Mouse (Mus musculus) adrenal gland, adult 18-20 months (tissue): ENCODE measurements around the gene Slc17a5. TPM values are rescaled to one million over a fixed set of nuclear protein-coding genes. Genes with fewer than 3 reads are reported as not detected.

Experiments
- DNase-seq, 2 experiments: peaks; one replicate each; pipeline ENCODE4 v3.0.0; 2021 to 2022; ENCODE audit warnings: low spot score in 2 of 2
- total RNA-seq, 2 experiments: library from RNA; stranded (reverse); gene quantifications; 1 replicate in 1 of 2; 2 replicates in 1 of 2; pipeline ENCODE4 v1.2.3; 2021

The Slc17a5 gene
- total RNA-seq, 2 experiments from 2014 or later = 5.2 to 9.8 TPM

DNA sequence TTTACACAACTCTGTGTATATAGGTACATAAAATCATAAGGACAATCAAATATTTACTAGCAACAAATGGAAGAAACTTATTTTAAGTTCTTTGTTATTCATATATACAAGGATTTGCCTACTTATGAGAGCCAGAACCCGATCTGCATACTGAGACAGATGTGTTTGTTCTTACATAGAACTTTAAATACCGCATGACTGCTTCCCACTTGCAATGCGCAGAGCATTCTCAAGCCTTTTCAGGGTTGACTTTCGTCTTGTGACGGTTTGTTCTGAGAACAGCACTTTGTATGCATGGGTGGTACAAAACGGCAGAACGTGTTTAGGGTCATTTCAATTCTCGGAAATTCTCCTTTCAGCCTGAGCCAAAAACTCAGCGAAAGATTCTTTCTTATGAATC lies 17.9 kb downstream of the Slc17a5 start:
- DNase-seq = no peak

GRCm38 (mm10) chr9:78559479-78559878 lies 28.4 kb downstream of the Slc17a5 start:
- DNase-seq = no peak

DNA sequence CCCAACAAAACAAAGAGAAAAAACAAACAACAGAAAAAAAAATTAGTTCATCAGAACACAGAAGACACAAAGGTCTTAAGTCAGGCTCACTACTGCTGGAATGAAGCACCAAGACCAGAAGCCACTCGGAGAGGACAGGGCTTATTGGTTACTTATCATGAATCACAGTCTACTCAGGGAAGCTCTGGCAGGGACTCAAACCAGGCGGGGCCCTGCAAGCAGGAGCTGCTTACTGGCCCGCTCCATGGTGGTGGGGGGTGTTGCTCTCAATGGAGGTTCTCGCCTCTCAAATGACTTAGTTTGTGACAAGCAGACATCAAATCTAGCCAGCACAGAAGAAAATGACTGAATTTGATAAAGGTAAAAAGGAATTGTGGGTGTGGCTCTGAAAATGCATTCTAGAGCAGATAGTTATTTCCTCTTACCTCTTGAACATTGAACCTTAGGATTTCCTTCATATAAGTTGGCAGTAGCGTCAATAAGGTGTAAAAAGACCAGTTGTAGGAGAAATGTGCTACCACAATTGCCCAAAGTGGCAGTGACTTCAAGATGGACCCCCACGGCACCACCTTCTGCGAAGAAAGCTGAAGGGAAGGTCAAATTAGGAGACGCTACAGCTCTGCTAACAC lies 29.1 kb downstream of the Slc17a5 start:
- DNase-seq = peak in 1 of 2 experiments; percentile 10

GRCm38 (mm10) chr9:78557041-78557440 lies 30.8 kb downstream of the Slc17a5 start:
- no peak for DNase-seq

- peak; percentile 84 to 87 for DNase-seq
These were observed 34.9 kb downstream of the Slc17a5 start for GRCm38 (mm10) chr9:78552984-78553383.

GRCm38 (mm10) chr9:78551761-78552160 lies 36.1 kb downstream of the Slc17a5 start:
- no peak for DNase-seq

DNA sequence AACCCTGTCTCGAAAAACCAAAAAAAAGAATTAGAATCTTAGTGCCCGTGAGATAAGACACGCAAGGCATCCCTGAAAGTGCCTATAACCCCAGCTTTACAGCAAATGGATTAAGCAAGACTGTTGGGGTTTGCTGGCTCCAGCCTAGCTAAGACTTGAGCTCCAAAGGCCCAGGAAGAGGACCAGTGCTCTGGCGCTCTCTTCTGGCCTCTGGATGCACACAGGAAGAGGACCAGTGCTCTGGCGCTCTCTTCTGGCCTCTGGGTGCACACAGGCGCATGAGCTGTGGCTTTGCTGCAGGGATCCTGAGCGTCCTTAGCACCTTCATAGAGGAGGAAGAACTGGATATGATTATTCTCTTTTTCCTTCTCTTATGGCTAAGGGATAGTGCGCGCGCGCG lies 40.1 kb downstream of the Slc17a5 start:
- DNase-seq = no peak

- DNase-seq = no peak
These were observed 40.9 kb downstream of the Slc17a5 start for GRCm38 (mm10) chr9:78546944-78547343.

- no peak for DNase-seq
These were observed 46.1 kb downstream of the Slc17a5 start for GRCm38 (mm10) chr9:78541758-78542157.

DNA sequence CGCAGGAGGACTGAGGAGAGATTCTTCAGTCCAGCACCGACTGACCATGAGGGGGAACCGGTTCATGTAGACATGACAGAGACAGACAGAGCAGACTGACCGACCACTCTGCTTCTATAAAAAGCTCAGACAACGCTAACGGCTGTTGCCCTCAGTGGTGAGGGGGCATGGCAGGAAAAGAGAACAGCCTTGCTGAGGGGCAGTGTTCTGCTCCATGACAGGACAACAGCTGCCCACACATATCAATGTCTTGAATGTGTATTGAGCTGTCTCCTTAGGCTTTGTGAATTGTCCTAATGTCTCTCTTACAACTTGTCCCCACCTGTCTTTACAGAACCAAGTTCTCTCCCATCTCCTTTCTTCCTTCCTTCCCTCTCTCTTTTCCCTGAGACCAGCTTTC lies 49.4 kb downstream of the Slc17a5 start:
- no peak for DNase-seq

GRCm38 (mm10) chr9:78537154-78537873 lies 50.5 kb downstream of the Slc17a5 start:
- no peak for DNase-seq

- no peak for DNase-seq
These were observed 53.2 kb downstream of the Slc17a5 start for GRCm38 (mm10) chr9:78534606-78535005.

DNA sequence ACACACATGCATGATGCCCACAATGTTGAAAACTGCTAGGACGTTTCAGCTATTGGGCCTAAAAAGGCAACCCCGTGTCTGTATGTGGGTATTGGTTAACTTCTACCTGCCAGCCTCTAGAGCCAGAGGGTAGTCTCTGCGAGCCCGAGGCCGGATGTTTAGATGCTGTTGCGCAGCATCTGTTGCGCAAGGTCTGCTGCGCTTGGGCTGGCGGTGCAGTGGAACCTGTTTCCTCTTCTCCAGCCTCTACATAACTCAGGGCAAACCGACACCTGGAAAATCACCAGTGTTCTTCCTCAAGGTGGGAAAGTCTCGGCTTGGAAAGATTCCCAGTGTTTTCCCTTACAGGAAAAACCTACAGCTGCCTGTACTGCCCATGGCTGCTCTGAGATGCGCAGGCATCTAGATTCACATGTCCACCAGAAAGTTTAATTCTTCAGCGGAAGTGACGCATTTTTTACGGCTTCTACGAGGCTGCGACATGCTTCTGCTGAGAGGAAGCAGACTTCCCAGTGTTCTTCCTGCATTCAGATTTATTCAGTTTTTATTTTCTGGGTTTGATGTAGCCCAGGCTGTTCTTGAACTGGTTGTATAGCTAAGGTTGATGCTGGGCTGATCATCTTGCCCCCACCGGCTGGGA lies 54.4 kb downstream of the Slc17a5 start:
- DNase-seq = no peak

DNA sequence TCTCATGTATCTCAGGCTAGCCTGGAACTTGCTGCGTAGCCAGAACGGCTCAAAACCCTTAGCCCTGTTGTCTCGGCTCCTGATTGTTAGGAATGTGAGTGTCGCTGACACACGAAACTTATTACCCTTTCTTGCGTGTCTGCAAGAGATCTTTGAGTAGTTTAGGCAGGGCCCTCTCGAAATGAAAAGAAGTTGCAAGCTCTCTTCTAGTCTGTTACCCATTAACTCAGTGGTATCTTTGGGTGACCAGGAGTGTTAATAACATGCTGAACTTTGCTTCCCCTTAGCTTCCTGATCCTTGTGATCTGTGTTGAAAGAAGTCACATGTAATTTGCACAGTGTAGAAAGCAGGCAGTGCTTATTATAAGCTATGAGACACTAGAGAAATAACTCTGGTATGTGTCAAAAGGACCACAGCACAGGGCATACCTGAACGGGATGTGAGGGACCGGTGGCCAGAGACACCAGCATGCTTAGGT lies 55.5 kb downstream of the Slc17a5 start:
- no peak for DNase-seq

DNA sequence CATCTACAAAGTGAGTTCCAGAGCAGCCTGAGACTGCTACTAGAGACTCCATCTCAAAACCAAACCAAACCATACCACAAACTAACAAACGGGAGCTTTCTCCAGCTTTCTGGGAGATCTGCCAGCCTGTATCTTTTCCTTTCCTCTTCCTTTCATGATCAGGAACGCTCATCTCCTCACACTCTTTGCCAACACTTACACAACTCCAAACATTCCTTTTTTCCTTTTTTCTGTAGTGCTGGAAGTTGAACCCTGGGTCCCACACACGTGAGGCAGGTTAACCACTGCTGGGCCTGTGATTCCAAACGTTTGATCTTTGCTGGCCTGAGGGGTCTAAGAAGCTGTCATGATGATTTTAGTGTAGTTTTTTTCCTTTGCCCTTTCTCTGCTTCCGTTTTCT lies 56.0 kb downstream of the Slc17a5 start:
- no peak for DNase-seq

DNA sequence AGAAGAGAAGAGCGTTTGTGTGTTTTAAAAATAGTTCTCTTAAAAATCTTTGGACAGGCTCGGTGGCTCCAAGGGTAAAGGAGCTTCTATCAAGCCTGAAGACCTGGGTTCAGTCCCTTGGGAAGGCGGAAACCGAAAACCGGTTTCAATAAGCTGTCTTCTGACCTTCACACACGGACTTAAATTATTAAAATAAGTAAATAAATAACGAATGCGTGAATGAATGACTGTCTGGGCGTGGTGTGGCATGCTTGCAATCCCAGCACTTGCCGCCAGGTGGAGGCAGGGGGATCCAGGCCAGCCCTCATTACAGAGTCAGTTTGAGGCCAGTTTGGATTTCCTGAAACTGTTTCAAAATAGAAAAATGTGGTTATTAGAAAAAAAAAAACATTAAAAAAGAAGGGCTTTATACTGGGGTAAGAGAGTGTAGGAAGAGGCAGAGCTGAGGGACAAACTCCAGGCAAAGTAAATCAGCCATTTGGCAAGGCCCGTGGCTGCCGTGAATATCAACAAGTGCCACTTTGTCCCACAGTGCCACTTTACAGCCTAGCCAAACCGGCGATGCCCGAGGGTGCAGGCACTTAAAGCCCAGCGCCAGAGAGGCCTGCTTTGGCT lies 60.0 kb downstream of the Slc17a5 start:
- peak; percentile 87 to 91 for DNase-seq

DNA sequence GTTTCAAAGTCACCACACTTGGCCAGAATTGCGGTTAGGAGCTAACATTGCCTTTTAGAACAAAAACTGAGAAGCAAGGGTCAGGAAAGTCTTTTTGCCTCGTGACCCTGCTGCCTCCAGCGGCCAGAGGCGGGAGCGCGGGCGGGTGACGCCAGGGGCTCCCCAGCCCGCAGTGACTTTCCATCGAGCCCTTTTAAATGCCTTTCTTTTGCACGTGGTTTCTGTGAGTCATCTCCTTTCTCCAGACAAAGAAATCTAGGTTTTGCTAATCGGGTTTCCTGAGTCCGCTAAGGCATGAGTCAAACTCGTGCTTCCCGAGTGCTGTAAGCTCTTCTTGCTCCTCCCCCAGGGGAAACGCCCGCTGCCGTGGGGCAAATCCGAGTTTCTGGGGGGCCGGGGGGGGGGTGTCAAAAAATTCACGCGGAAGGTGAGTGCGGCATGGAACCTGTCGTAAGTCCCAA lies 60.5 kb downstream of the Slc17a5 start:
- DNase-seq = peak; percentile 81 to 84

DNA sequence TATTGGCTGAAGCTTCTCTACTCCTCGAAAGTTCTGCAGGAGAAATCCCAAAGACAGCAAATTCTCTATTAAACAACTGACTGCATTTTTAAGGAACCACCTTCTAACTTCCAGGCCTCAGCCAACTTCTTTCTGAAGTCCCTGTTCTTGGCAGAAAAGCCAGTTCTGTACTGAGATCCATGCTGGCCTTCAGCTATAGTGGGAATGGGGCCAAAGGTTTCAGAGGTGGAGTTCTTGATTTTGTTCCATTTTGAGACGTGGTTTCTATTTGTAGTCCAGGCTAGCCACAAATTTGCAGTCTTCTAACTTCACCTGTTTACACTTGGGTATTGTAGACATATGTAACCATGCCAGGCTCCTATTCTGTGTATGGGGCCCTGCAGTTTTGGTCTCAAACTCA lies 61.6 kb downstream of the Slc17a5 start:
- no peak for DNase-seq

- no peak for DNase-seq
These were observed 62.2 kb downstream of the Slc17a5 start for GRCm38 (mm10) chr9:78525451-78526135.

DNA sequence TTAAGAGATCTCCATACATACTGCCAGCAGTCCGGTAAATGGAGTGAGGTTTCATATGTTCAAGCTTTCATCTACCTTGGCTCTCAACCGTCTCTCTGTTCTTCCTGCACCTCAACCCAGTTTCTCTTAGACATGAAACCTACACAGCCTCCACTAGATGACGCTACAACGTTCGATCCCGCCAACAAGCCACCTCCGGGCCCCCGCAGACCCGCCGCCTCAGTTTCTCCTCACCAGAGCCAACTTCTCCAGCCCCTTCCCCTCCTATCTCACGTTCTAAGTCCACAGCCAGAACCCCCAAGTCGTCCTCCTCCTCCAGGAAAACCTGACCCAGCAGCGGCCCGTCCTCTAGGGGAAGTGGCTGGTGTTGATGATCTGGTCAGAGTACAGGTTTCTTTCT lies 66.2 kb downstream of the Slc17a5 start:
- DNase-seq = peak in 1 of 2 experiments; percentile 23
